Mouse (Mus musculus): ENCODE measurements around the gene Asprv1.

The Asprv1 gene

DNA sequence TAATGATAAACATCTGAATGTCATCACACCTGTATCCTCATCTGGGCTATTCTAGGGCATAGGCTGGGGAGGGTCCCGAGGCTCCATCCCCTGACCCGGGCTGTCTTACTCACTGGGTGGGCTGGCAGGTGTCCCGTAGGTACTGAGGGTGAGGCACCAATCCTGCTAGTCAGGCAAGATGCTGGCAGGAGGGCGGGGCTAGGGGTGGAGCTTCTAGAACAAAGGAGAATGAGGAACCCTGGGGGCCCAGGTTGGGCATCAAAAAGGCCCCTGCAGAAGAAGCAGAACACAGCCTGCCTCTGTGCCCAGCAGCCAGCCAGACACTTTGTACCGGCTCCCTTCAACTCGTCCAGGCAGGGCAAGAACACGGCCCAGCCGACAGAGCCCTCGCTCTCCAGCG, at the start of gene Asprv1:
Asprv1 (plus strand) TSS at position 219 of the 400 bp plus-strand sequence.
- DNase-seq: peak in 1 of 2 experiments; percentile 27

GRCm38 (mm10) chr6:86578396-86578795, 49.6 kb upstream of the Asprv1 start:
- DNase-seq: peak; percentile 59

- no peak for DNase-seq
Observed at GRCm38 (mm10) chr6:86579066-86579784, 48.7 kb upstream of the Asprv1 start.

GRCm38 (mm10) chr6:86579926-86580325, 48.0 kb upstream of the Asprv1 start:
- no peak for DNase-seq

DNA sequence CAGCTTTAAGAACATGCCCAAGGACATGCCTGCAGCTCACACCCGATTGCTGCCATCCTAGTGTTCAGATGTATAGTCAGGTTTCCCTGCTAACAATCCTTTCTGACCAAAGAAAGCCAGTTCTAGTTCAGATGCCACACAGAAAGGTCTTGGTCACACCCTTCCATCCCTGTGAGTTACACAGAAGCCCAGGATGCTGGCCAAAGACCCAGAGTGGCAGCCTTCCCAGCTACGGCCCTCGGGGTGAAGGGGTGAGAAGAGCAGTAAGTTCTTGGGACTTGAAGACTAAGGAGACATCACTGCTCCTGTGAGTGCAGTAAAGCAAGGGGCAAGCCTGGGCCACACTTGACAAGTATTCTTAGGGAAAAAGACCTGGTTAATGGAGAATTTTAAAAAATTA, 44.8 kb upstream of the Asprv1 start:
- peak in 1 of 2 experiments; percentile 18 for DNase-seq

- DNase-seq: no peak
Observed at GRCm38 (mm10) chr6:86583601-86584215, 44.3 kb upstream of the Asprv1 start.

DNA sequence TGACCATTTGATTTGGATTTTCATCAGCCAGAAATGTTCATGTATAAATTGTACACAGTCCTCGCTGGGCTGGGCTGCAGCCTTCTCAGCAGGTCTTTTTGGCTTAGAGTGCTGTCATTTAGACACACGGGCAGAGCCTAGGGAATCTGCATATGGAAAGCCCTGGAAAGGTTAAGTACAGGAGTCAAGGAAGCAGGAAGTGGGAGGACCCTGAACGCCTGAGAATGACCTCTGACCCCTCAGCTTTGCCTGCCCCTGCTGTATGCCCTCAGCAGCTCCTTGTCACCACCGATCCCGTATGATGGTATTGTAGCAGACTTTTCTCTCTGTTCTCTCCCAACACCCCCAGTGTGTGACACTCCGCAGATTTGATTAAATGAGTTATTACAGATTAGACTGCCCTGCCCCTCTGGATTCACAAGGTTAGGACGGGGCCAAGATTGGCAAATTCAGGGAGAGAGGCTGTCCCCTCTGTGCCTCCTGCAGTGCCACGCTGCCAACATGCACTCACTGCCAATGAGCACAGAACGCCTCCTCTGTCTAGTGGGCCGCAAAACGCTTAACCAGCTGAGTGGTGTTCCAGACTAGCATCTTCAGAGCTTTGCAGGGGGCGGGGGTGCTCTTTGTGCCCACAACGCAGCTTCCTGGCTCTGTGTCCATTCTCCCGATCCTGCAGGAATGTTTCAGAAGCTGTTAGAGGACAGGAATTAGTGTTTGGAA, 43.5 kb upstream of the Asprv1 start:
- peak; percentile 78 for DNase-seq

DNA sequence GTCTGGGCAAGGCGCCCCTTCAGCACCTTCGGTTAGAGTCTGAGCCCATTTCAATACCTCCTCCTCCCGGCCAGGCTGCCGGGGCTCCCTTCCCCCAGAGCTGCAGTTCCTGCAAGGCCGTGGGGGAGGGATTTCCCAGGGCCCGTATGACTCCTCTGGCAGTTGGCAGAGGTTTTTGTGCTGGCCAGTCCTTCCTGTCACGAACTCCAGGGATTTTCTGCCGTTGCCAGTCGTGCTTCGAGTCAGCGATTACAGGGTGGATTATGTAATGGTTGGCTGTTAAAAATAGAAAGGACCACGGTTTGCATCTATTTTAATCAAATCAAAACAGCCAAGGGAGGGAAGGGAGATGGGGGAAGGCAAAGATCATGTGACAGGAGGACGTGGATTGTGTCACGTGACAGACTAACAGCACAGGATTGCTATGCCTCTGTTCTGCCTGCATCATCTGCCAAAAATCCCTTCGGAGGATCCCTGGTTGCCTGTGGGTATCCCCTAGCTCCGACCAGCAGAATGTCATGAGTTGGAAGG, 42.8 kb upstream of the Asprv1 start:
- DNase-seq: peak; percentile 90 to 92

- peak in 1 of 2 experiments; percentile 22 for DNase-seq
Observed at GRCm38 (mm10) chr6:86586070-86586469, 41.9 kb upstream of the Asprv1 start.

- DNase-seq: no peak
Observed at GRCm38 (mm10) chr6:86588429-86588828, 39.5 kb upstream of the Asprv1 start.

- no peak for DNase-seq
Observed at GRCm38 (mm10) chr6:86593146-86593897, 34.6 kb upstream of the Asprv1 start.

GRCm38 (mm10) chr6:86594636-86595035, 33.3 kb upstream of the Asprv1 start:
- DNase-seq: no peak

GRCm38 (mm10) chr6:86595865-86596440, 32.0 kb upstream of the Asprv1 start:
- DNase-seq: no peak

- DNase-seq: no peak
Observed at GRCm38 (mm10) chr6:86598742-86599193, 29.2 kb upstream of the Asprv1 start.

GRCm38 (mm10) chr6:86599197-86599596, 28.8 kb upstream of the Asprv1 start:
- peak; percentile 93 to 97 for DNase-seq

DNA sequence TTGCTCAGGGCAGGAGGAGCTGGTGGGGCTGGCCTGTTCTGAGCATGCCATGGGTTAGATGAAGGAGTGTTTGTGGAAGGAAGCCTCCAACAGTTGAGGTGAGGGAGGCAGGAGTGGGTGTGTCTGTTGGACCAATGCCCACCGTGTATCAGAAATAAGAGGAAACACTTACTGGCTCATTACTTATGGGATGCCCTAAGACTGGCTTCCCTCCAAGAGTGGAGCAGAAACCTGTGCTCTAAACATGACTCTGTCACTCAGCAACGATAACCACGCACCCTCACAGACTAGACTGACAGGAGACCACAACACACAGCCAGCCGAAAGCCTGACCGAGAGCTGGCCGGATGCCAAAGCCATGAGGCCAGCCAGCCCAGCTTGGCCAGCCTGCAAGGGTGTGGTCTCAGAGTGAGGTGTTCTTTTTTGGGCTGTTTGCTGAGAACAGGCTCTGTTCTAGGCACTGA, 28.0 kb upstream of the Asprv1 start:
- peak; percentile 67 to 77 for DNase-seq

DNA sequence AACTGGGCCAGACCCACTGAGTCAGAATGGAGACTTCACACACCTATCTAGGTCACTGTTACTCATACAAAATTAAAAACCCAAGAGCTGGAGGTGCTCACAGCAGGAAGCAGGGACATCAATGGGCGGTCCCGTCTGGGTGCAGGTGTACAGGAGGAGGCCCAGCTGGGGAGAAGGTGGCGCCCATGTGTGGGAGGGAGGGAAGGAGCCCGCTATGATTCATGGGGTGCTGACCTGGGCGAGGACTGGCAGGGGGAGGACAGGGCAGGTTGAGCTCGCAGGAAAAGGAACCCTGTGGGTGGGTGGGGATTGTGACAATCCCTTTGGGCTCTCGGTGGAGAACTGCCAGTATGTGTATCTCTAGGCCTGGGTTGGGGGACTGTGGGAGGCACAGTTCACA, 22.7 kb upstream of the Asprv1 start:
- DNase-seq: no peak

- DNase-seq: no peak
Observed at GRCm38 (mm10) chr6:86606289-86606688, 21.7 kb upstream of the Asprv1 start.

DNA sequence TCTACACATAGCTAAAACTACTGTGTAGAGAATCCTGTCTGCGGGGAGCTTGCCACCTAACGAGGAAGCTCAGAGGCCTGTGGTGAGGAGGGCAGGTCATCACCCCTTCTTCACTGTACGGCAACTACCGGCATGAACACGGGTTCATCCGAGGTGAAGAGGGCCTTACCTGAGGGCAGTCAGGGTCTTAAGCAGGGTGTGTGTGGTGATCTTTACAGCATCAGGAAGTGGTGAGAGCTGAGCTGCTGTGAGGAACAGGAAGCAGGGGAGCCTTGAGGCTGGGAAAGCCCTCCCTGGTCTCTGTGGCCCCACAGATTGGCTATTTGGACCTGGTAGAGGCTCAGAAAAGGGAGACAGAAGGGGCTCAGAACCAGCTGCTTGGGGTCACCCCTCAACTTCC, 20.5 kb upstream of the Asprv1 start:
- DNase-seq: no peak

DNA sequence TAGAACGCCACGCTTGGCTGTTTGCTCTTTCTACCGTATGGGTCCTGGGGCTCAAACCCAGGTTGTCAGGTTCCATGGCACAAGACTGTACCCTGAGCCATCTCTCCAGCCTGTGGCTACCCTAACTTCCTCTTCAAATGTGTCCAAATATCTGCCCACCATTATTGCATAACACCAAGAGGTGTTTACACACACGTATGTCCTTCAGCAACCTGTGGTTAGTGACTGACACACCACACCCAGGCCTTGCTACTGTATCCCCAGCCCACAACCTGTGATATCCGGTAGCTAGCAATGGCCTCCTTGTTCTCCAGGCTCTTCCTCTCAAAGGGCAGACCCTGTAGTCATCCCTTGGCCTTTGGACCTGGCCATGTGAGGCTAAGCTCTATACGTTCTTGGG, 18.7 kb upstream of the Asprv1 start:
- DNase-seq: no peak

DNA sequence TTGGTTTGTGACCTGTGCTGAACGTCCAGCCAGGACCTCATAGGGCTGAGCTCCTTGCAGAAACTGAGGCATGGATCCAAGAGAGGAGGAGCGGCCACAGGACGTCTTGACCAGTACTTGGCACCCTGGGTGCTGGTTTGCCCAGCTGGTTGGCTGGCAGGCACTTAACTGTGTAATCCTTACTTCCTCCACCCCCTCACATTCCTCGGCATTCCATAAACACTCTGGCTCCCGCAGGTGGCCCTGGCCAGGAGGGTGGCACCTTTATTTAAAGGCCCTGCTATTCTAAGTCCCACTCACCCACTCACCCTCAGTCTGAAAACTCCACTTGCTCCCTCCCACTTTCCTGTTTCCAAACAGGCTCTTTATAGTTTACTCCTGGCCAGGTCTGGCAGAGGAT, 17.2 kb upstream of the Asprv1 start:
- no peak for DNase-seq

DNA sequence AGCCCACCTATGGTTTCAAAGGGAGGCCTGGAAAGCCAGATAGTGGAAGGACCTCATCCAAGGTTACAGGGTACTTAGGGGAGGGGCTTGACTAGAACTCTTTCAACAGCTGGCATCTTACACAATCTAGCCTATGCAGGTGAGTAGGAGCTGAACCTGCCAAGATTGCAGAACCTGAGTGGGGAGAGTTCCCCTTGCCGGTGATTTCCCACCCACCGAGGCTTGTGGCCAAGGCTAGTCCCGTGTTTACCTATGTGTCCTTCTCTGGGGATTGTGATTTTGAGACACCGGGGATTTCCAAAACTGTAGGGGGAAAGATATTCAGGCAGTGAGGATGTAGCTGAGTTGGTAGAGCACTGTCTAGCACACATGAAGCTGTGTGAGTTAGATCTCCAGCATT, 12.7 kb upstream of the Asprv1 start:
- no peak for DNase-seq

Data from cerebellum, postnatal 14 days (tissue).